Mouse (Mus musculus) heart, embryonic 13.5 days (tissue): Measurements from ENCODE around the gene Tmed4. TPM values are rescaled to one million over a fixed set of nuclear protein-coding genes. Genes with fewer than 3 reads are reported as not detected.

Source experiments
- ATAC-seq: fragments of 200-750 bp; cut with Nextera tagmentation; 2 replicates; pipeline ENCODE4 v1.8.0; 2017; ENCODE audit warnings: moderate TSS enrichment; ENCODE audit not compliant: insufficient number of reproducible peaks, low FRiP score, low TSS enrichment; ENCODE audit errors: extremely low read depth
- H3K27ac ChIP-seq: fragments of 300-500 bp; sonication (generic); replicated peaks from 2 replicates; pipeline ENCODE4 v1.5.1; 2015; ENCODE audit warnings: moderate library complexity, mild to moderate bottlenecking, inconsistent platforms
- H3K27me3 ChIP-seq: fragments of 300-500 bp; sonication (generic); replicated peaks from 2 replicates; pipeline ENCODE4 v1.6.1; 2015; ENCODE audit warnings: mild to moderate bottlenecking, inconsistent platforms
- H3K36me3 ChIP-seq: fragments of 300-500 bp; sonication (generic); 2 replicates; pipeline ENCODE4 v1.6.1; 2015; ENCODE audit warnings: mild to moderate bottlenecking, inconsistent platforms
- H3K4me1 ChIP-seq: fragments of 300-500 bp; sonication (generic); 2 replicates; pipeline ENCODE4 v1.6.1; 2015; ENCODE audit warnings: inconsistent platforms
- H3K4me2 ChIP-seq: fragments of 300-500 bp; sonication (generic); 2 replicates; pipeline ENCODE4 v1.6.1; 2015; ENCODE audit warnings: inconsistent platforms, mild to moderate bottlenecking, moderate library complexity
- H3K4me3 ChIP-seq: fragments of 300-500 bp; sonication (generic); 2 replicates; pipeline ENCODE4 v1.5.1; 2015; ENCODE audit warnings: moderate library complexity, mild to moderate bottlenecking, inconsistent platforms
- H3K9ac ChIP-seq: fragments of 300-500 bp; sonication (generic); 2 replicates; pipeline ENCODE4 v1.6.1; 2015; ENCODE audit warnings: inconsistent platforms, mild to moderate bottlenecking, moderate library complexity
- H3K9me3 ChIP-seq: fragments of 300-500 bp; sonication (generic); 2 replicates; pipeline ENCODE4 v1.6.1; 2016; ENCODE audit warnings: inconsistent platforms
- WGBS: fragments of 180-500 bp; shearing (Covaris S2); methylation state at CpG from one replicate; pipeline ENCODE4 v1.1.7; 2015; ENCODE audit warnings: mixed read lengths; 5-methylcytosine and 5-hydroxymethylcytosine counted together
- polyA plus RNA-seq: library from polyadenylated mRNA; unstranded; fragments of >200 nt; fragmentation: Nextera tagmentation; extraction: Ambion mirVana; gene quantifications from 2 replicates; pipeline ENCODE4 v1.2.1, GENCODE M21; 2015

Tmed4 gene
- polyA plus RNA-seq: 71.3 and 83.0 TPM in 2 replicates

DNA sequence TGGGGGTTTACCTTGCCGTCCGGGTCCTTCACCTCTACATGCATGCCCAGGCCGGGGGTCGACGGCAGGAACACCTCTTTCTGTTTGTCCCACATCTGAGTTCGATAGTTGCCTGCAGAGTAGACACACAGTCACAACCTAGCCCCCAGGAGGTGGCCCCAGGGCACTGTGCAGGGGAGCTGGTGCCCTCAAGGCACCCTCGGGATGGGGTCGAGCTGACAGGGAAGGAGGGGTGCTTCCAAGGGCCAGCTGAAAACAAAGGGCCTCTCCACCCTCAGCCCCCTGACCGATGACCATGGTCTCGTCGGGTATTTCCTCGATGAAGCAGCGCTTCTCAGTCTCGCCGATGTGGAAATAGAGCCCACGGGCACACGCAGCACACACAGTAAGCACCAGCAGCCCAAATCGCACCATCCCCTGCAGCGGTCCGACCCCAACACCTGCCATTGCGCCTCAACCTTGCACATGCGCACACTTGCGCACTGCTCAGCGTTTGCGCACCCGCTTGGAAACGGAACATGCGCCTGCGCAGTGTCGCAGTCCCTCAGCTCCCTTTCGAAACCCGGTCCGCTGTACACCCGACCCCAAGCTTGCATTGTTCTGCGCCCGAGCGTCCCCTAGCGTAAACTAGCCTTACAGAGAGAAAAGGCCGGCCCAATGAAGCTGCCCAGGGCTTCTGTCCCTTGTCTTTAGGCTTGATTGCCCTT is at the start of gene Tmed4:
TSS of gene Tmed4 (minus strand) at position 484 of the 707 bp plus-strand sequence.
- Histone ChIP-seq H3K36me3 (peaks cover 32% of the 10 kb centered on the region), H3K4me2 (peak within 1 kb of the TSS; percentile 95), H3K9me3 (no peaks in the 10 kb centered on the region), H3K9ac (peak within 1 kb of the TSS; percentile 97), H3K27ac (peak within 1 kb of the TSS; percentile 62), H3K4me3 (peak within 1 kb of the TSS; percentile 98), H3K4me1 (peaks cover 19% of the 10 kb centered on the region), H3K27me3 (no peaks in the 10 kb centered on the region)
- peak; percentile 92 for ATAC-seq
- under 1% methylated on average over 39 of the region's 39 CpGs for WGBS

- H3K9ac ChIP-seq: no peak overlapping the region
- H3K4me2 ChIP-seq: no peak overlapping the region
- WGBS: 68% methylated on average over 5 of the region's 5 CpGs
- no peak for ATAC-seq
- H3K27me3 ChIP-seq: no peaks in the 10 kb centered on the region
- H3K36me3 ChIP-seq: peaks cover 77% of the 10 kb centered on the region
- H3K27ac ChIP-seq: no peak overlapping the region
- H3K4me3 ChIP-seq: no peak overlapping the region
- H3K4me1 ChIP-seq: peaks cover 13% of the 10 kb centered on the region
- no peaks in the 10 kb centered on the region for H3K9me3 ChIP-seq
Observed at GRCm38 (mm10) chr11:6323348-6323747, 48.7 kb upstream of the Tmed4 start.

DNA sequence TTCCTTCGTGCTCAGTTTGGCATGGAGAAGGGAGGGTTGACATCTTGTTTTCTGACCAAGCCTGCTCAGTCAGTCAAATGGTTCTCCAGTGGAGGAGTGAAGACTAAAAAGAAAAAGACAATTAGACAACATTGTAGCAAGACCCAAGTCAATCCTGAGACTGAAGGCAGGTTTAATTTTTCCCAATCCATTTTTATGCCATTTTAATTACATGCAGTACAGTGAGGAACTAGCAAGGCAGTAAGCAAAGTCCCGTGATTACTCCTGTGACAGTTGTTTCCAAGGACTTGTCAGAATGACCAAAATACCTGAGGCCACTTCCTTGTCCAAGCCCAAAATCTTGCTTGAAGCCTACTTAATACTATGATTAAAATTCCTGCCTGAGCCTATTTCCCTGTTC is 47.4 kb upstream of the Tmed4 start:
- ATAC-seq: no peak
- Histone ChIP-seq H3K9ac (no peak overlapping the region), H3K4me1 (peaks cover 13% of the 10 kb centered on the region), H3K9me3 (no peaks in the 10 kb centered on the region), H3K4me3 (no peak overlapping the region), H3K27ac (no peak overlapping the region), H3K27me3 (no peaks in the 10 kb centered on the region), H3K36me3 (peaks cover 89% of the 10 kb centered on the region), H3K4me2 (no peak overlapping the region)
- 86% methylated on average over 2 of the region's 2 CpGs for WGBS

- H3K4me3 ChIP-seq: no peak overlapping the region
- H3K9ac ChIP-seq: no peak overlapping the region
- H3K9me3 ChIP-seq: no peaks in the 10 kb centered on the region
- peaks cover 13% of the 10 kb centered on the region for H3K4me1 ChIP-seq
- 87% methylated on average over 2 of the region's 2 CpGs for WGBS
- ATAC-seq: no peak
- H3K4me2 ChIP-seq: no peak overlapping the region
- H3K27me3 ChIP-seq: no peaks in the 10 kb centered on the region
- H3K36me3 ChIP-seq: peaks cover 97% of the 10 kb centered on the region
- H3K27ac ChIP-seq: no peak overlapping the region
Observed at GRCm38 (mm10) chr11:6319374-6319773, 44.7 kb upstream of the Tmed4 start.

GRCm38 (mm10) chr11:6318559-6318958 is 43.9 kb upstream of the Tmed4 start:
- Histone ChIP-seq H3K4me2 (no peak overlapping the region), H3K4me1 (peaks cover 8% of the 10 kb centered on the region; the same call in 1 of the 2 replicates), H3K36me3 (peaks cover 97% of the 10 kb centered on the region), H3K9me3 (no peaks in the 10 kb centered on the region), H3K27ac (no peak overlapping the region), H3K4me3 (no peak overlapping the region), H3K9ac (no peak overlapping the region), H3K27me3 (no peaks in the 10 kb centered on the region)
- 91% methylated on average over 5 of the region's 5 CpGs for WGBS
- ATAC-seq: no peak

DNA sequence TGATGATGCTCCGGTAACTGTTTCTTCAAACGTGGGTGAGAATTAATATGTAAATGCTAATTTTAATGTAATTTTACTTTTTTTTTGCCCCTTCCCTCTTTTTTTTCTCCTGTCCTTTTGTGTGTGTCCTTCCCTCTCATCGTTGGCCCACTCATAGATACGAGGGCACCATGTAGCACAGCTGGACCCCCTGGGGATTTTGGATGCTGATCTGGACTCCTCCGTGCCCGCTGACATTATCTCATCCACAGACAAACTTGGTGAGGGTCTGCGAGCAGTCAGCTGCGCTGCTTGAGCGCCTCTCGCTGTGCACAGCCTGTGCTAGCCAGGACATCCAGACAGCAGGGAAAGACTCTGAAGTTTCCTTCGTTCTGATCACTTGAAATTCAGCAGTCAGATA is 42.2 kb upstream of the Tmed4 start:
- no peak overlapping the region for H3K9ac ChIP-seq
- no peaks in the 10 kb centered on the region for H3K27me3 ChIP-seq
- no peak overlapping the region for H3K4me2 ChIP-seq
- no peaks in the 10 kb centered on the region for H3K4me1 ChIP-seq
- peaks cover 94% of the 10 kb centered on the region for H3K36me3 ChIP-seq
- no peak for ATAC-seq
- no peak overlapping the region for H3K27ac ChIP-seq
- WGBS: 90% methylated on average over 11 of the region's 11 CpGs
- no peaks in the 10 kb centered on the region for H3K9me3 ChIP-seq
- no peak overlapping the region for H3K4me3 ChIP-seq

- Histone ChIP-seq H3K4me3 (no peak overlapping the region), H3K27me3 (no peaks in the 10 kb centered on the region), H3K4me1 (no peaks in the 10 kb centered on the region), H3K4me2 (no peak overlapping the region), H3K9ac (no peak overlapping the region), H3K9me3 (no peaks in the 10 kb centered on the region), H3K36me3 (peaks cover 94% of the 10 kb centered on the region), H3K27ac (no peak overlapping the region)
- WGBS: 84% methylated on average over 7 of the region's 7 CpGs
- ATAC-seq: no peak
Observed at GRCm38 (mm10) chr11:6313874-6314406, 39.3 kb upstream of the Tmed4 start.

GRCm38 (mm10) chr11:6308181-6308580 is 33.5 kb upstream of the Tmed4 start:
- 79% methylated on average over 4 of the region's 4 CpGs for WGBS
- no peak overlapping the region for H3K4me2 ChIP-seq
- H3K27ac ChIP-seq: no peak overlapping the region
- no peak overlapping the region for H3K4me3 ChIP-seq
- peaks cover 90% of the 10 kb centered on the region for H3K36me3 ChIP-seq
- H3K4me1 ChIP-seq: no peaks in the 10 kb centered on the region
- no peak for ATAC-seq
- no peaks in the 10 kb centered on the region for H3K27me3 ChIP-seq
- no peaks in the 10 kb centered on the region for H3K9me3 ChIP-seq
- H3K9ac ChIP-seq: no peak overlapping the region

- peaks cover 90% of the 10 kb centered on the region for H3K36me3 ChIP-seq
- no peak for ATAC-seq
- no peaks in the 10 kb centered on the region for H3K4me1 ChIP-seq
- no peak overlapping the region for H3K27ac ChIP-seq
- WGBS: 64% methylated on average over 1 of the region's 1 CpGs
- H3K4me3 ChIP-seq: no peak overlapping the region
- no peaks in the 10 kb centered on the region for H3K27me3 ChIP-seq
- H3K4me2 ChIP-seq: no peak overlapping the region
- no peak overlapping the region for H3K9ac ChIP-seq
- no peaks in the 10 kb centered on the region for H3K9me3 ChIP-seq
Observed at GRCm38 (mm10) chr11:6305943-6306430, 31.3 kb upstream of the Tmed4 start.

DNA sequence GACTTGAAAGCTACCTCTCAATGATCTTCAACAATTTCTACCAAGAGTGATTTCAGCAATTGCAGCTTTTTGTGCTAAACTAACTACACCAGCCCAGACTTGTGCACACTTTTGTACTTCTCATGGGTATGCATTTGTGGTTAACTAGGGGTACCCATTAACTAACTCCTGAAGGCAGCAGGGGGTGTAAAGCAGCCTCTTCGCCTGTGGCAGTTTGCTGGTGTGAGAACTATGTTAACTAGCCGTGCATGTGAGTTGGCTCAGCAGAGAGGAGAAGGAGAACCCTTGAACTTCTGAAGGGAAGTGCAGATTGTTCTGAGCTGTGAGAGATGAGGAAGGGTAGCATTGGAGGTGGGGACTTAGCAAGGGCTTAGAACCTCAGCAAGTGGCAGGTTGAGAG is 28.1 kb upstream of the Tmed4 start:
- Histone ChIP-seq H3K9me3 (no peaks in the 10 kb centered on the region), H3K9ac (no peak overlapping the region), H3K4me2 (no peak overlapping the region), H3K4me1 (no peaks in the 10 kb centered on the region), H3K27ac (no peak overlapping the region), H3K27me3 (no peaks in the 10 kb centered on the region), H3K4me3 (no peak overlapping the region), H3K36me3 (peaks cover 91% of the 10 kb centered on the region)
- WGBS: 82% methylated on average over 2 of the region's 2 CpGs
- no peak for ATAC-seq

DNA sequence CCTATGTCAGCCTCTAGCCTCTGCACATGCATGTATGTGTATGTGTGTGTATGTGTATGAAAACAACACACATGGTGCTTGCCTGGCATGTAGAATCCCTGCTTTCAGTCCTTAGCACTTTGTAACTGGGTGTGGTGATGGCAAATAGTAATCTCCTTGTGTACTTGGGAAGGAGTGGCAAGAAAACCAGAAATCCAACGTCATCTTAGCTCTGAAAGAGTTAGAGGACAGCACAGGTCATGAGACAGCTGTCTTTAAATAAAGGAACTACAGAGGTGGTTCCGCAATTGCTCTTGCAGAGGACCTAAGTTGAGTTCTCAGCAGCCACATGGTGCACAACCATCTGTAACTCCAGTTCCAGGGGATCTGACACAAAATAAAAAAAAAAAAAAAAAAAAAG is 24.8 kb upstream of the Tmed4 start:
- peaks cover 12% of the 10 kb centered on the region for H3K4me1 ChIP-seq
- no peak overlapping the region for H3K4me2 ChIP-seq
- H3K36me3 ChIP-seq: peaks cover 70% of the 10 kb centered on the region
- H3K4me3 ChIP-seq: no peak overlapping the region
- no peaks in the 10 kb centered on the region for H3K9me3 ChIP-seq
- H3K27ac ChIP-seq: no peak overlapping the region
- no peak overlapping the region for H3K9ac ChIP-seq
- WGBS: 85% methylated on average over 2 of the region's 2 CpGs
- ATAC-seq: no peak
- no peaks in the 10 kb centered on the region for H3K27me3 ChIP-seq

DNA sequence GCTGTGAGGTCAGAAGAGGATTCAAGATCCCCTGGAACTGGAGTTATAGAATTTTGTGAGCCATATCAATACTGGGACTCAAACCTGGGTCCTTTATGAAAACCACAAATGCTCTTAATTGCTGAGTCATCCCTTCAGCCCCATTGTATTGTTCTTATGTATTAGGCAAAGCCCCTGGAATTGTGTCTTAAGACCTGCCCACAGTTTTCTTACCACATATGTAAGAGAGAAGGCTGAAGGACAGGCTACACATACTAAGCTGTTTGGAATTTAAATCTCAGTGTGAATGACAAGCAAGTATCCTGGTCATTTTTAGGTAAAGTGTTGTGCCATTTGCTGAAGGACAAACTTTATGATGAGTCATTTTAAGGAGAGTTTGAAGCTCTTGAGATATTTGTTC is 21.4 kb upstream of the Tmed4 start:
- ATAC-seq: no peak
- Histone ChIP-seq H3K27ac (no peak overlapping the region), H3K9me3 (no peaks in the 10 kb centered on the region), H3K4me3 (no peak overlapping the region), H3K27me3 (no peaks in the 10 kb centered on the region), H3K4me1 (peaks cover 33% of the 10 kb centered on the region), H3K9ac (no peak overlapping the region), H3K36me3 (peaks cover 44% of the 10 kb centered on the region), H3K4me2 (no peak overlapping the region)
